Mouse (Mus musculus) thymus, adult 2 months (tissue): Measurements from ENCODE around the gene Matn1. TPM values are rescaled to one million over a fixed set of nuclear protein-coding genes. Genes with fewer than 3 reads are reported as not detected.

ENCODE experiments used
- DNase-seq: peaks from one replicate; pipeline ENCODE4 v3.0.0; 2021
- H3K27ac ChIP-seq: fragments of 200-500 bp; 2 replicates; pipeline ENCODE4 v1.5.1; 2012; ENCODE audit warnings: low read length, control low read depth; ENCODE audit not compliant: control insufficient read depth, insufficient read depth
- H3K27me3 ChIP-seq: fragments of 200-500 bp; 2 replicates; pipeline ENCODE4 v1.6.1; 2012; ENCODE audit warnings: mild to moderate bottlenecking, low read length, moderate library complexity, mixed read lengths; ENCODE audit not compliant: control insufficient read depth, insufficient read depth
- H3K36me3 ChIP-seq: fragments of 200-500 bp; 2 replicates; pipeline ENCODE4 v1.6.1; 2012; ENCODE audit warnings: mild to moderate bottlenecking, low read length, moderate library complexity; ENCODE audit not compliant: control insufficient read depth, insufficient read depth
- H3K4me1 ChIP-seq: fragments of 200-500 bp; replicated peaks from 2 replicates; pipeline ENCODE4 v1.6.1; 2012; ENCODE audit warnings: low read length; ENCODE audit not compliant: control insufficient read depth, insufficient read depth
- H3K4me3 ChIP-seq: fragments of 200-500 bp; 2 replicates; pipeline ENCODE4 v1.5.1; 2012; ENCODE audit warnings: mild to moderate bottlenecking, low read length, control low read depth, moderate library complexity; ENCODE audit not compliant: control insufficient read depth, insufficient read depth
- CTCF ChIP-seq: fragments of 200-500 bp; IDR thresholded peaks from 2 replicates; pipeline ENCODE4 v1.5.1; 2012; ENCODE audit warnings: mild to moderate bottlenecking, control low read depth, low read length, moderate library complexity, borderline replicate concordance; ENCODE audit not compliant: control insufficient read depth, poor library complexity, insufficient read depth; ENCODE audit errors: extremely low read depth
- POLR2A ChIP-seq: fragments of 200-500 bp; IDR thresholded peaks from 2 replicates; pipeline ENCODE4 v1.6.1; 2012; ENCODE audit warnings: mild to moderate bottlenecking, low read length, control low read depth, moderate library complexity; ENCODE audit not compliant: control insufficient read depth, poor library complexity, insufficient read depth; ENCODE audit errors: extremely low read depth
- WGBS: fragments of 180-500 bp; shearing (Covaris S2); methylation state at CpG from one replicate; pipeline ENCODE4 v1.1.7; 2018; 5-methylcytosine and 5-hydroxymethylcytosine counted together
- polyA plus RNA-seq: library from polyadenylated mRNA; depleted of rRNA; stranded (reverse); fragments of >200 nt; gene quantifications from 2 replicates; pipeline ENCODE4 v1.2.3, GENCODE M21; 2012

The Matn1 gene
- polyA plus RNA-seq, 1 experiment = 2.1 TPM

GRCm38 (mm10) chr4:130971278-130971677, 27.1 kb downstream of the Matn1 start:
- no peaks in the 10 kb centered on the region for H3K36me3 ChIP-seq
- no peak for DNase-seq
- H3K27ac ChIP-seq = no peak overlapping the region
- H3K4me3 ChIP-seq = no peak overlapping the region
- H3K4me1 ChIP-seq = no peaks in the 10 kb centered on the region
- TF ChIP-seq CTCF = no peak
- TF ChIP-seq POLR2A = no peak
- no peaks in the 10 kb centered on the region for H3K27me3 ChIP-seq
- 97% methylated on average over 1 of the region's 1 CpGs for WGBS

- WGBS = 92% methylated on average over 5 of the region's 5 CpGs
- no peak for TF ChIP-seq POLR2A
- TF ChIP-seq CTCF = no peak
- no peaks in the 10 kb centered on the region for H3K27me3 ChIP-seq
- H3K4me3 ChIP-seq = no peak overlapping the region
- no peak overlapping the region for H3K27ac ChIP-seq
- H3K4me1 ChIP-seq = no peaks in the 10 kb centered on the region
- no peaks in the 10 kb centered on the region for H3K36me3 ChIP-seq
- no peak for DNase-seq
These were observed 28.2 kb downstream of the Matn1 start for GRCm38 (mm10) chr4:130972421-130972829.

GRCm38 (mm10) chr4:130973332-130974263, 29.4 kb downstream of the Matn1 start:
- 79% methylated on average over 19 of the region's 19 CpGs for WGBS
- Histone ChIP-seq H3K27ac (no peak overlapping the region), H3K27me3 (no peaks in the 10 kb centered on the region), H3K36me3 (no peaks in the 10 kb centered on the region), H3K4me3 (no peak overlapping the region), H3K4me1 (no peaks in the 10 kb centered on the region)
- TF ChIP-seq POLR2A (no peak), CTCF (no peak)
- no peak for DNase-seq

GRCm38 (mm10) chr4:130978981-130979380, 34.8 kb downstream of the Matn1 start:
- H3K4me3 ChIP-seq = no peak overlapping the region
- 82% methylated on average over 3 of the region's 3 CpGs for WGBS
- no peak overlapping the region for H3K27ac ChIP-seq
- no peaks in the 10 kb centered on the region for H3K27me3 ChIP-seq
- H3K4me1 ChIP-seq = no peaks in the 10 kb centered on the region
- TF ChIP-seq CTCF = no peak
- no peak for TF ChIP-seq POLR2A
- no peaks in the 10 kb centered on the region for H3K36me3 ChIP-seq
- no peak for DNase-seq

GRCm38 (mm10) chr4:130984416-130985182, 40.4 kb downstream of the Matn1 start:
- Histone ChIP-seq H3K27me3 (no peaks in the 10 kb centered on the region), H3K27ac (no peak overlapping the region), H3K4me3 (no peak overlapping the region), H3K36me3 (no peaks in the 10 kb centered on the region), H3K4me1 (no peaks in the 10 kb centered on the region)
- WGBS = 83% methylated on average over 17 of the region's 17 CpGs
- no peak for DNase-seq
- no peak for TF ChIP-seq POLR2A
- no peak for TF ChIP-seq CTCF

GRCm38 (mm10) chr4:130987046-130987445, 42.9 kb downstream of the Matn1 start:
- Histone ChIP-seq H3K4me1 (no peaks in the 10 kb centered on the region), H3K27me3 (no peaks in the 10 kb centered on the region), H3K27ac (no peak overlapping the region), H3K4me3 (no peak overlapping the region), H3K36me3 (no peaks in the 10 kb centered on the region)
- TF ChIP-seq CTCF = no peak
- TF ChIP-seq POLR2A = no peak
- 85% methylated on average over 4 of the region's 4 CpGs for WGBS
- DNase-seq = no peak
